Mouse (Mus musculus): ENCODE data around the gene Tent4b. TPM values are rescaled to one million over a fixed set of nuclear protein-coding genes. Genes with fewer than 3 reads are reported as not detected.

Tent4b gene
- 44.9 TPM for polyA plus RNA-seq (2017; shearing (Covaris generic))

GRCm38 (mm10) chr8:88198945-88199571 lies at the start of gene Tent4b:
Gene Tent4b (plus strand): TSS chr8:88199213.

GRCm38 (mm10) chr8:88272231-88273050 lies 73.4 kb downstream of the Tent4b start, which contains the start of gene Adcy7:
Gene Adcy7 (plus strand): TSS chr8:88272403.

Other genes with a start within 250 kb of the Tent4b start
- not detected for gene Zfp423, start 239.6 kb upstream of the Tent4b start, polyA plus RNA-seq (2017; shearing (Covaris generic))
- gene Cnep1r1, start 80.4 kb upstream of the Tent4b start, polyA plus RNA-seq (2017; shearing (Covaris generic)) = 27.8 TPM
- gene Heatr3, start 61.4 kb upstream of the Tent4b start, polyA plus RNA-seq (2017; shearing (Covaris generic)) = 33.3 TPM
- gene Adcy7, start 73.2 kb downstream of the Tent4b start, polyA plus RNA-seq (2017; shearing (Covaris generic)) = 133 TPM
- gene Brd7, start 163.0 kb downstream of the Tent4b start, polyA plus RNA-seq (2017; shearing (Covaris generic)) = 38.4 TPM